Mouse (Mus musculus) stomach, postnatal 0 days (tissue): ENCODE results near the gene Gprc5c. TPM values are rescaled to one million over a fixed set of nuclear protein-coding genes. Genes with fewer than 3 reads are reported as not detected.

Experiments used
- ATAC-seq: fragments of 200-750 bp; cut with Nextera tagmentation; 2 replicates; pipeline ENCODE4 v1.8.0; 2017; ENCODE audit not compliant: low FRiP score, low TSS enrichment
- DNase-seq: peaks from one replicate; pipeline ENCODE4 v3.0.0-alpha.2; 2016; ENCODE audit warnings: low spot score
- H3K27ac ChIP-seq: fragments of 300-500 bp; sonication (generic); replicated peaks from 2 replicates; pipeline ENCODE4 v1.5.1; 2014; ENCODE audit warnings: mild to moderate bottlenecking, control low read depth
- H3K27me3 ChIP-seq: fragments of 300-500 bp; sonication (generic); 2 replicates; pipeline ENCODE4 v1.6.1; 2014; ENCODE audit warnings: low read length; ENCODE audit not compliant: control insufficient read depth, insufficient read depth
- H3K36me3 ChIP-seq: fragments of 300-500 bp; sonication (generic); 2 replicates; pipeline ENCODE4 v1.6.1; 2014; ENCODE audit warnings: low read length, mixed read lengths; ENCODE audit not compliant: control insufficient read depth, insufficient read depth
- H3K4me1 ChIP-seq: fragments of 300-500 bp; sonication (generic); replicated peaks from 2 replicates; pipeline ENCODE4 v1.6.1; 2014; ENCODE audit warnings: antibody characterized with exemption; ENCODE audit not compliant: control insufficient read depth, insufficient read depth
- H3K4me2 ChIP-seq: fragments of 300-500 bp; sonication (generic); replicated peaks from 2 replicates; pipeline ENCODE4 v1.6.1; 2014; ENCODE audit warnings: low read depth, mild to moderate bottlenecking, control low read depth, moderate library complexity
- H3K4me3 ChIP-seq: fragments of 300-500 bp; sonication (generic); 2 replicates; pipeline ENCODE4 v1.5.1; 2014; ENCODE audit warnings: low read depth, low read length, control low read depth
- H3K9ac ChIP-seq: fragments of 300-500 bp; sonication (generic); 2 replicates; pipeline ENCODE4 v1.6.1; 2014; ENCODE audit warnings: mild to moderate bottlenecking, low read length, control low read depth, mixed read lengths
- H3K9me3 ChIP-seq: fragments of 300-500 bp; sonication (generic); 2 replicates; pipeline ENCODE4 v1.6.1; 2016; ENCODE audit warnings: low read length; ENCODE audit not compliant: control insufficient read depth
- CTCF ChIP-seq: IDR thresholded peaks from 2 replicates; pipeline ENCODE4 v1.5.1; 2016; ENCODE audit warnings: antibody characterized with exemption, low read depth, mild to moderate bottlenecking, moderate library complexity
- EP300 ChIP-seq: optimal IDR thresholded peaks from 2 replicates; pipeline ENCODE3; 2016; ENCODE audit warnings: antibody characterized with exemption
- WGBS: fragments of 180-500 bp; shearing (Covaris S2); extraction: QIAGEN DNeasy Blood & Tissue Kit; methylation state at CpG from one replicate; pipeline ENCODE4 v1.1.7; 2014; 5-methylcytosine and 5-hydroxymethylcytosine counted together
- polyA plus RNA-seq: library from polyadenylated mRNA; unstranded; fragments of >200 nt; fragmentation: Nextera tagmentation; extraction: Ambion mirVana; gene quantifications from 2 replicates; pipeline ENCODE4 v1.2.1, GENCODE M21; 2015

Gprc5c gene
- polyA plus RNA-seq, 1 experiment from 2014 or later: 11.2 TPM

DNA sequence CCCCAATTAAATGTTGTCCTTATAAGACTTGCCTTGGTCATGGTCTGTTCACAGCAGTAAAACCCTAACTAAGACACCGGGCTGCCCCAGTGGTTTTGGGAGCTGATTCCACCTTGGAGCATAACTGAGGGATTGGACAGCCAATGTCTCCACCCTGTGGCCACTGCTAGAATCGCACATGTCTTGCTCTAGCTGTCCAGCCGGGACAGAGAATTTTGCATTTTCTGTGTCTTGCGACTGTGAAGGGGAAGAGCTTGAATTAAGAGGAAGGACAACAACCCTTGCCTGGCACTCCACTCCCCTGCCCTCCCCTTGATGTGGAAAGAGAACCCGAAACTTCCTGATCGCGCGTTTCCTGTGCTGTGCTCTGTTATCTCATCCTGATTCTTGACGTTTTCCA, 61.9 kb downstream of the Gprc5c start:
- peak; percentile 57; the same call in 1 of the 2 replicates for ATAC-seq

GRCm38 (mm10) chr11:114914978-114915377, 64.0 kb downstream of the Gprc5c start:
- Histone ChIP-seq H3K27me3 (no peaks in the 10 kb centered on the region), H3K36me3 (no peaks in the 10 kb centered on the region), H3K4me2 (no peak overlapping the region), H3K4me3 (no peak overlapping the region), H3K9ac (no peak overlapping the region), H3K4me1 (no peaks in the 10 kb centered on the region), H3K27ac (no peak overlapping the region), H3K9me3 (no peaks in the 10 kb centered on the region)
- 29% methylated on average over 7 of the region's 7 CpGs for WGBS
- TF ChIP-seq EP300: no peak
- TF ChIP-seq CTCF: no peak
- ATAC-seq (no peak), DNase-seq (no peak)

More for the DNA sequence above, 61.9 kb downstream of the Gprc5c start:
- H3K4me3 ChIP-seq: no peak overlapping the region
- no peaks in the 10 kb centered on the region for H3K36me3 ChIP-seq
- H3K9me3 ChIP-seq: no peaks in the 10 kb centered on the region
- H3K4me1 ChIP-seq: no peaks in the 10 kb centered on the region
- WGBS: 19% methylated on average over 9 of the region's 9 CpGs
- H3K27me3 ChIP-seq: no peaks in the 10 kb centered on the region
- H3K27ac ChIP-seq: no peak overlapping the region
- TF ChIP-seq CTCF (peak; percentile 90), EP300 (no peak)
- H3K9ac ChIP-seq: no peak overlapping the region
- DNase-seq: peak; percentile 82
- no peak overlapping the region for H3K4me2 ChIP-seq

DNA sequence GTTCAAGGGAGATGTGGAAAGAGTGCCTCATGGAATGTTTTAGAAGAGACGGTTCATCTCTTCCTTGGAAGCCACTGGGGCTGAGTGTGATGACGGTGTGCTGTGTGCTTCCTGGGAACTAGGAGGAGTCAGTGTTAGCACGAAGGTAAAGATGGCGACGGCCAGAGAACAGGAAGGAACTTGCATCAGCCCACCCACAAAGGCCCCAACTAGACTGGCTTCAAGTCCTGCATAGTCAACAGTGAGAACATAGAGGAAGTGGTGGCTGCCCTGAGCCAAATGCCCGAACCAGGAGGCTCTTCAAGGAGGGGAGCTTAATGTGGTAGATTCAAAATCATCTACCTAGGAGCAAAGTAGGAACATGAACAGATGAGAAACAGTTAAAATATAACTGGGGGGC, 66.2 kb downstream of the Gprc5c start:
- Histone ChIP-seq H3K4me2 (no peak overlapping the region), H3K27me3 (no peaks in the 10 kb centered on the region), H3K4me1 (no peaks in the 10 kb centered on the region), H3K9me3 (no peaks in the 10 kb centered on the region), H3K9ac (no peak overlapping the region), H3K27ac (no peak overlapping the region), H3K36me3 (no peaks in the 10 kb centered on the region), H3K4me3 (no peak overlapping the region)
- ATAC-seq: no peak
- WGBS: 67% methylated on average over 6 of the region's 6 CpGs
- no peak for DNase-seq
- TF ChIP-seq CTCF (no peak), EP300 (no peak)

Other genes with a start within 250 kb of the Gprc5c start
- 1,058 and 1,265 TPM in 2 replicates for gene Rpl38, start 182.6 kb upstream of the Gprc5c start, polyA plus RNA-seq
- gene Ttyh2, start 175.7 kb upstream of the Gprc5c start, polyA plus RNA-seq: 12.5 and 14.7 TPM in 2 replicates
- gene Dnaic2, start 123.7 kb upstream of the Gprc5c start, polyA plus RNA-seq: 0.35 and 0.36 TPM in 2 replicates
- 0.35 and 0.58 TPM in 2 replicates for gene Kif19a, start 85.8 kb upstream of the Gprc5c start, polyA plus RNA-seq
- 0.44 and 0.74 TPM in 2 replicates for gene Btbd17, start 55.2 kb upstream of the Gprc5c start, polyA plus RNA-seq
- gene Gpr142, start 52.2 kb upstream of the Gprc5c start, polyA plus RNA-seq: 0.08 TPM in 1 of 2 replicates, not detected in the other
- 1.5 and 2.1 TPM in 2 replicates for gene Cd300a, start 38.9 kb downstream of the Gprc5c start, polyA plus RNA-seq
- 0.12 TPM in 2 replicates for gene Cd300lb, start 83.2 kb downstream of the Gprc5c start, polyA plus RNA-seq
- not detected in 2 replicates for gene Cd300c, start 118.0 kb downstream of the Gprc5c start, polyA plus RNA-seq
- gene Cd300ld, start 138.8 kb downstream of the Gprc5c start, polyA plus RNA-seq: 0.10 and 0.17 TPM in 2 replicates
- gene Cd300c2, start 150.7 kb downstream of the Gprc5c start, polyA plus RNA-seq: 3.2 and 4.1 TPM in 2 replicates
- gene Cd300ld2, start 165.0 kb downstream of the Gprc5c start, polyA plus RNA-seq: not detected in 2 replicates
- gene Cd300ld4, start 175.9 kb downstream of the Gprc5c start, polyA plus RNA-seq: not detected in 2 replicates
- gene Cd300ld5, start 186.6 kb downstream of the Gprc5c start, polyA plus RNA-seq: not detected in 2 replicates
- gene Cd300ld3, start 197.3 kb downstream of the Gprc5c start, polyA plus RNA-seq: not detected in 2 replicates
- 0.07 TPM in 1 of 2 replicates, not detected in the other for gene Cd300e, start 211.0 kb downstream of the Gprc5c start, polyA plus RNA-seq
- 1.7 TPM in 2 replicates for gene Rab37, start 240.3 kb downstream of the Gprc5c start, polyA plus RNA-seq